Mouse (Mus musculus): ENCODE measurements around the gene Tbc1d19.
A peak's percentile ranks its signal among the peaks of the same experiment; 100 is the strongest.

Tbc1d19 gene

GRCm38 (mm10) chr5:53809115-53809991 lies at the start of gene Tbc1d19:
TSS of gene Tbc1d19 (plus strand) at chr5:53809606.
- DNase-seq (ENCODE audit: low read depth, low spot score), result peak; percentile 74

GRCm38 (mm10) chr5:53759912-53760311 lies 49.5 kb upstream of the Tbc1d19 start:
- DNase-seq (ENCODE audit: low read depth, low spot score), result no peak

- DNase-seq (ENCODE audit: low read depth, low spot score), result no peak
Measured at GRCm38 (mm10) chr5:53760914-53761313, 48.5 kb upstream of the Tbc1d19 start.

- DNase-seq (ENCODE audit: low read depth, low spot score), result no peak
Measured at GRCm38 (mm10) chr5:53761346-53761745, 48.1 kb upstream of the Tbc1d19 start.

- no peak for DNase-seq (ENCODE audit: low read depth, low spot score)
Measured at GRCm38 (mm10) chr5:53784818-53785520, 24.4 kb upstream of the Tbc1d19 start.

GRCm38 (mm10) chr5:53801379-53801778 lies 8.0 kb upstream of the Tbc1d19 start:
- DNase-seq (ENCODE audit: low read depth, low spot score), result no peak

- DNase-seq (ENCODE audit: low read depth, low spot score), result no peak
Measured at GRCm38 (mm10) chr5:53819711-53820110, 10.3 kb downstream of the Tbc1d19 start.

GRCm38 (mm10) chr5:53825886-53826285 lies 16.5 kb downstream of the Tbc1d19 start:
- no peak for DNase-seq (ENCODE audit: low read depth, low spot score)

- DNase-seq (ENCODE audit: low read depth, low spot score), result no peak
Measured at GRCm38 (mm10) chr5:53834489-53834888, 25.1 kb downstream of the Tbc1d19 start.

GRCm38 (mm10) chr5:53841256-53841655 lies 31.9 kb downstream of the Tbc1d19 start:
- no peak for DNase-seq (ENCODE audit: low read depth, low spot score)

GRCm38 (mm10) chr5:53848294-53848942 lies 39.0 kb downstream of the Tbc1d19 start:
- no peak for DNase-seq (ENCODE audit: low read depth, low spot score)

GRCm38 (mm10) chr5:53852574-53852973 lies 43.2 kb downstream of the Tbc1d19 start:
- no peak for DNase-seq (ENCODE audit: low read depth, low spot score)

GRCm38 (mm10) chr5:53854561-53854960 lies 45.2 kb downstream of the Tbc1d19 start:
- no peak for DNase-seq (ENCODE audit: low read depth, low spot score)

GRCm38 (mm10) chr5:53856011-53856410 lies 46.6 kb downstream of the Tbc1d19 start:
- no peak for DNase-seq (ENCODE audit: low read depth, low spot score)

GRCm38 (mm10) chr5:53865146-53865545 lies 55.7 kb downstream of the Tbc1d19 start:
- DNase-seq (ENCODE audit: low read depth, low spot score), result no peak

- no peak for DNase-seq (ENCODE audit: low read depth, low spot score)
Measured at GRCm38 (mm10) chr5:53865991-53866390, 56.6 kb downstream of the Tbc1d19 start.

GRCm38 (mm10) chr5:53871665-53872312 lies 62.4 kb downstream of the Tbc1d19 start:
- peak; percentile 38 for DNase-seq (ENCODE audit: low read depth, low spot score)

- DNase-seq (ENCODE audit: low read depth, low spot score), result no peak
Measured at GRCm38 (mm10) chr5:53874966-53875365, 65.6 kb downstream of the Tbc1d19 start.

GRCm38 (mm10) chr5:53880724-53881123 lies 71.3 kb downstream of the Tbc1d19 start:
- DNase-seq (ENCODE audit: low read depth, low spot score), result no peak

GRCm38 (mm10) chr5:53881381-53881990 lies 72.1 kb downstream of the Tbc1d19 start:
- no peak for DNase-seq (ENCODE audit: low read depth, low spot score)

GRCm38 (mm10) chr5:53901406-53901805 lies 92.0 kb downstream of the Tbc1d19 start:
- DNase-seq (ENCODE audit: low read depth, low spot score), result no peak
